Mouse (Mus musculus) R1 (cell line): ENCODE data around the gene Pdcd4.

Experiments used
- DNase-seq: peaks from one replicate; pipeline ENCODE4 v3.0.0-alpha.2; 2018; ENCODE audit warnings: low read depth, low spot score

Gene Pdcd4

GRCm38 (mm10) chr19:53892061-53892460 is at the start of gene Pdcd4:
Pdcd4 (plus strand) TSS chr19:53892231.
- no peak for DNase-seq

- DNase-seq: no peak
These were observed 48.1 kb upstream of the Pdcd4 start for GRCm38 (mm10) chr19:53843972-53844371.

- no peak for DNase-seq
These were observed 43.6 kb upstream of the Pdcd4 start for GRCm38 (mm10) chr19:53848272-53848995.

GRCm38 (mm10) chr19:53850166-53850922 is 41.7 kb upstream of the Pdcd4 start:
- no peak for DNase-seq

- no peak for DNase-seq
These were observed 40.7 kb upstream of the Pdcd4 start for GRCm38 (mm10) chr19:53851352-53851751.

GRCm38 (mm10) chr19:53851826-53852698 is 40.0 kb upstream of the Pdcd4 start:
- DNase-seq: no peak

GRCm38 (mm10) chr19:53852699-53853451 is 39.2 kb upstream of the Pdcd4 start:
- peak; percentile 84 for DNase-seq

GRCm38 (mm10) chr19:53854978-53855377 is 37.1 kb upstream of the Pdcd4 start:
- DNase-seq: no peak

GRCm38 (mm10) chr19:53855781-53856180 is 36.2 kb upstream of the Pdcd4 start:
- no peak for DNase-seq

- DNase-seq: no peak
These were observed 35.2 kb upstream of the Pdcd4 start for GRCm38 (mm10) chr19:53856794-53857193.

GRCm38 (mm10) chr19:53857962-53858361 is 34.1 kb upstream of the Pdcd4 start:
- DNase-seq: no peak

- peak; percentile 81 for DNase-seq
These were observed 32.9 kb upstream of the Pdcd4 start for GRCm38 (mm10) chr19:53859149-53859548.

- peak; percentile 47 for DNase-seq
These were observed 32.4 kb upstream of the Pdcd4 start for GRCm38 (mm10) chr19:53859593-53859992.

- DNase-seq: no peak
These were observed 30.7 kb upstream of the Pdcd4 start for GRCm38 (mm10) chr19:53861346-53861745.

GRCm38 (mm10) chr19:53862573-53863246 is 29.3 kb upstream of the Pdcd4 start:
- peak; percentile 21 for DNase-seq

- no peak for DNase-seq
These were observed 24.8 kb upstream of the Pdcd4 start for GRCm38 (mm10) chr19:53867238-53867637.

- no peak for DNase-seq
These were observed 23.9 kb upstream of the Pdcd4 start for GRCm38 (mm10) chr19:53868125-53868524.

GRCm38 (mm10) chr19:53868796-53869195 is 23.2 kb upstream of the Pdcd4 start:
- no peak for DNase-seq

- DNase-seq: no peak
These were observed 22.3 kb upstream of the Pdcd4 start for GRCm38 (mm10) chr19:53869427-53870385.

- no peak for DNase-seq
These were observed 21.5 kb upstream of the Pdcd4 start for GRCm38 (mm10) chr19:53870568-53870967.
